Comparison of ENCODE assay signal across 29 mouse cellular contexts in genomic region chr17:75756487-75756886, GRCm38 (mm10).
"Had no signal": no experiment of that assay in that cellular context is flagged by ENCODE, and none has a peak within 500 bp of the region (broad histone marks: within the 10 kb centered on the region; RNA-seq: fewer than 3 reads in every experiment).

No protein-coding gene starts in this region.

- H3K36me3 ChIP-seq: heart, embryonic 10.5 days; heart, embryonic 12.5 days; heart, embryonic 13.5 days; heart, embryonic 15.5 days; hindbrain, embryonic 10.5 days; hindbrain, embryonic 12.5 days; hindbrain, embryonic 13.5 days; hindbrain, embryonic 15.5 days; intestine, embryonic 15.5 days; kidney, embryonic 15.5 days had no signal

- H3K4me1 ChIP-seq: heart, embryonic 10.5 days; heart, embryonic 12.5 days; heart, embryonic 13.5 days; heart, embryonic 15.5 days; hindbrain, embryonic 10.5 days; hindbrain, embryonic 12.5 days; hindbrain, embryonic 13.5 days; hindbrain, embryonic 15.5 days; intestine, embryonic 15.5 days; kidney, embryonic 15.5 days had no signal

- H3K27me3 ChIP-seq: heart, embryonic 12.5 days; heart, embryonic 13.5 days; heart, embryonic 15.5 days; hindbrain, embryonic 12.5 days; hindbrain, embryonic 13.5 days; hindbrain, embryonic 15.5 days; intestine, embryonic 15.5 days; kidney, embryonic 15.5 days had no signal

- H3K4me2 ChIP-seq: heart, embryonic 11.5 days; heart, embryonic 12.5 days; heart, embryonic 13.5 days; heart, embryonic 15.5 days; hindbrain, embryonic 12.5 days; hindbrain, embryonic 13.5 days; hindbrain, embryonic 14.5 days; hindbrain, embryonic 15.5 days; intestine, embryonic 15.5 days; kidney, embryonic 15.5 days had no signal

- DNase-seq: heart, postnatal 10 days; heart, postnatal 14 days; heart, postnatal 36 days; heart, postnatal 4 days; kidney, adult 11 months; kidney, adult 18-20 months; kidney, adult 2 months; kidney, adult 8-10 months; kidney, adult 9 months; kidney, postnatal 10 days; kidney, postnatal 14 days; kidney, postnatal 25 days; kidney, postnatal 36 days; kidney, postnatal 4 days; layer of hippocampus, adult 9-11 months; layer of hippocampus, postnatal 36 days had no signal

- H3K4me3 ChIP-seq: heart, embryonic 10.5 days; heart, embryonic 12.5 days; heart, embryonic 13.5 days; heart, embryonic 15.5 days; hindbrain, embryonic 10.5 days; hindbrain, embryonic 12.5 days; hindbrain, embryonic 13.5 days; hindbrain, embryonic 15.5 days; intestine, embryonic 15.5 days; kidney, embryonic 15.5 days; layer of hippocampus, adult 2 months had no signal
